Mouse (Mus musculus) heart, adult 2 months (tissue): ENCODE measurements at regions not wholly inside any gene's neighbourhood (a gene's known extent, or its start where the extent isn't known, plus 50 kb on each side); places are given as distances from the start of the nearest gene placed in this dataset.

Experiments used
- CTCF ChIP-seq: fragments of 200-600 bp; IDR thresholded peaks from 2 replicates; pipeline ENCODE4 v1.8.1; 2022; ENCODE audit warnings: antibody characterized with exemption, mild to moderate bottlenecking, moderate library complexity
- POLR2A ChIP-seq: fragments of 200-500 bp; IDR thresholded peaks from 2 replicates; pipeline ENCODE4 v1.6.1; 2011; ENCODE audit warnings: mild to moderate bottlenecking, low read depth, low read length, control low read depth; ENCODE audit not compliant: insufficient read depth

DNA sequence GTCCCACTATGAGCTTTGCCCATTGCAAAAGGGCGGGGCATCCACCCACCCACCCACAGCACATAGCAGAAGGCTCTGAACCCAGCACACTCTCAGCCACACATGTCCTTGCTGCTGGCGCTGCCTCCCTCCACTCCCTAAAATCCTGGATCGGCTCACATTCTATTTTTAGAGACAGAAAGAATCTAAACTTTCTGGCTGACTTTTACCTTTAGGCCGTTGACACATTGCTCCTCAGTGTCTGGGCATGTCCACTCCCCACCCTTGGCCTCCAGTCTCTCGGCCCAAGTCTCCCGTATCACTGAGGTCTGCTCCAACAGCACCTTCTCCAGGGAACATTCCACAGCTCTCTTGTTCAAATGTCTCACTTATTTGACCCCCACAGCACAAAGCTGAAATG, 62.7 kb upstream of the Flt1 start:
- TF ChIP-seq POLR2A (no peak), CTCF (no peak)
